Mouse (Mus musculus) embryo, embryonic 10 days (tissue): ENCODE measurements around the gene Atp8b4.

Source experiments
- DNase-seq: peaks from one replicate; pipeline ENCODE4 v3.0.0-alpha.2; 2015; ENCODE audit warnings: low spot score

Atp8b4 gene

GRCm38 (mm10) chr2:126360688-126361087 is 139.8 kb downstream of the Atp8b4 start:
- DNase-seq = peak; percentile 19

- no peak for DNase-seq
Measured at GRCm38 (mm10) chr2:126359965-126360364, 140.5 kb downstream of the Atp8b4 start.

GRCm38 (mm10) chr2:126359278-126359677 is 141.2 kb downstream of the Atp8b4 start:
- DNase-seq = no peak

- peak; percentile 2 for DNase-seq
Measured at GRCm38 (mm10) chr2:126358741-126359140, 141.7 kb downstream of the Atp8b4 start.

GRCm38 (mm10) chr2:126355259-126355658 is 145.2 kb downstream of the Atp8b4 start:
- DNase-seq = peak; percentile 1

GRCm38 (mm10) chr2:126351811-126352210 is 148.7 kb downstream of the Atp8b4 start:
- DNase-seq = no peak

- DNase-seq = no peak
Measured at GRCm38 (mm10) chr2:126343026-126343593, 157.4 kb downstream of the Atp8b4 start.

- DNase-seq = no peak
Measured at GRCm38 (mm10) chr2:126341521-126341920, 159.0 kb downstream of the Atp8b4 start.

- no peak for DNase-seq
Measured at GRCm38 (mm10) chr2:126340201-126340600, 160.3 kb downstream of the Atp8b4 start.

- DNase-seq = no peak
Measured at GRCm38 (mm10) chr2:126339516-126339915, 161.0 kb downstream of the Atp8b4 start.

GRCm38 (mm10) chr2:126337143-126337542 is 163.3 kb downstream of the Atp8b4 start:
- no peak for DNase-seq

- no peak for DNase-seq
Measured at GRCm38 (mm10) chr2:126331794-126332193, 168.7 kb downstream of the Atp8b4 start.

- no peak for DNase-seq
Measured at GRCm38 (mm10) chr2:126323206-126323605, 177.3 kb downstream of the Atp8b4 start.

GRCm38 (mm10) chr2:126322631-126323031 is 177.8 kb downstream of the Atp8b4 start:
- DNase-seq = no peak

- DNase-seq = no peak
Measured at GRCm38 (mm10) chr2:126318071-126318470, 182.4 kb downstream of the Atp8b4 start.

GRCm38 (mm10) chr2:126316942-126317341 is 183.5 kb downstream of the Atp8b4 start:
- no peak for DNase-seq

GRCm38 (mm10) chr2:126316346-126316745 is 184.1 kb downstream of the Atp8b4 start:
- DNase-seq = no peak

- DNase-seq = no peak
Measured at GRCm38 (mm10) chr2:126311056-126311455, 189.4 kb downstream of the Atp8b4 start.

- DNase-seq = no peak
Measured at GRCm38 (mm10) chr2:126309994-126310393, 190.5 kb downstream of the Atp8b4 start.

- peak; percentile 7 for DNase-seq
Measured at GRCm38 (mm10) chr2:126304621-126305020, 195.9 kb downstream of the Atp8b4 start.

- DNase-seq = no peak
Measured at GRCm38 (mm10) chr2:126303226-126303625, 197.2 kb downstream of the Atp8b4 start.

GRCm38 (mm10) chr2:126302381-126302780 is 198.1 kb downstream of the Atp8b4 start:
- no peak for DNase-seq

GRCm38 (mm10) chr2:126290702-126291101 is 209.8 kb downstream of the Atp8b4 start:
- DNase-seq = no peak

- DNase-seq = no peak
Measured at GRCm38 (mm10) chr2:126287942-126288341, 212.5 kb downstream of the Atp8b4 start.
